Mouse (Mus musculus) ES-E14 (cell line): ENCODE data around the gene Hist1h4h. TPM values are rescaled to one million over a fixed set of nuclear protein-coding genes. Genes with fewer than 3 reads are reported as not detected.

Experiments used
- DNase-seq: peaks from one replicate; pipeline ENCODE4 v3.0.0-alpha.2; 2013; ENCODE audit warnings: low read depth, low spot score
- H3K27ac ChIP-seq: 2 replicates; pipeline ENCODE4 v1.5.1; 2012; ENCODE audit warnings: low read depth, mild to moderate bottlenecking, low read length, moderate library complexity, mixed read lengths; ENCODE audit not compliant: poor library complexity, insufficient read depth, severe bottlenecking
- H3K36me3 ChIP-seq: 2 replicates; pipeline ENCODE4 v1.6.1; 2012; ENCODE audit warnings: mild to moderate bottlenecking, low read length, moderate library complexity, mixed read lengths; ENCODE audit not compliant: control insufficient read depth, poor library complexity, insufficient read depth, severe bottlenecking
- H3K4me1 ChIP-seq, 2 experiments: fragments of 150-350 bp in 1 of 2; sonication (generic) in 1 of 2; 2 replicates each; pipeline ENCODE4 v1.6.1; 2012; ENCODE audit warnings: low read length in 2 of 2, mild to moderate bottlenecking in 1 of 2, mixed read lengths in 1 of 2; ENCODE audit not compliant: control insufficient read depth in 2 of 2, insufficient read depth in 2 of 2, poor library complexity in 1 of 2
- H3K4me3 ChIP-seq, 2 experiments: fragments of 150-350 bp in 1 of 2; sonication (generic) in 1 of 2; 2 replicates each; pipeline ENCODE4 v1.5.1; 2012; ENCODE audit warnings: low read length in 2 of 2, low read depth in 1 of 2, mild to moderate bottlenecking in 1 of 2, mixed read lengths in 1 of 2; ENCODE audit not compliant: insufficient read depth in 1 of 2, poor library complexity in 1 of 2, severe bottlenecking in 1 of 2
- H3K9ac ChIP-seq: 2 replicates; pipeline ENCODE4 v1.6.1; 2012; ENCODE audit warnings: low read depth, mild to moderate bottlenecking, low read length, mixed read lengths; ENCODE audit not compliant: poor library complexity, insufficient read depth, severe bottlenecking
- H3K9me3 ChIP-seq: fragments of 150-350 bp; sonication (generic); 2 replicates; pipeline ENCODE4 v1.6.1; 2012; ENCODE audit warnings: low read depth, mild to moderate bottlenecking, low read length; ENCODE audit not compliant: control insufficient read depth, insufficient read depth
- CHD2 ChIP-seq: IDR thresholded peaks from 2 replicates; pipeline ENCODE4 v1.6.1; 2014; ENCODE audit warnings: mild to moderate bottlenecking, low read depth, low read length, inconsistent platforms
- HCFC1 ChIP-seq: IDR thresholded peaks from 2 replicates; pipeline ENCODE4 v1.6.1; 2012; ENCODE audit warnings: low read length, inconsistent platforms, borderline replicate concordance; ENCODE audit not compliant: insufficient read depth
- MAFK ChIP-seq: IDR thresholded peaks from 2 replicates; pipeline ENCODE4 v1.6.1; 2014; ENCODE audit warnings: mild to moderate bottlenecking, low read depth, low read length, inconsistent platforms; ENCODE audit not compliant: insufficient read depth
- ZC3H11A ChIP-seq: IDR thresholded peaks from 2 replicates; pipeline ENCODE4 v1.6.1; 2012; ENCODE audit warnings: low read depth, mild to moderate bottlenecking, inconsistent platforms, low read length, borderline replicate concordance
- ZNF384 ChIP-seq: IDR thresholded peaks from 2 replicates; pipeline ENCODE4 v1.6.1; 2012; ENCODE audit warnings: low read depth, low read length, inconsistent platforms
- in situ Hi-C, 2 experiments: fragments of 600-800 bp; cut with MboI; formaldehyde crosslinking; loops; one replicate each; pipeline ENCODE4 v1.15.1; 2025; ENCODE audit warnings: low sequenced_read_pairs in 2 of 2, inconsistent platforms in 1 of 2; ENCODE audit not compliant: unreplicated experiment in 2 of 2
- total RNA-seq: library from RNA; depleted of rRNA; stranded (reverse); fragments of 300-350 nt; gene quantifications from 2 replicates; pipeline ENCODE4 v1.2.3, GENCODE M21; 2012

Hist1h4h gene
- total RNA-seq, 1 experiment: 2,804 TPM

GRCm38 (mm10) chr13:23515281-23515680 is 15.6 kb upstream of the Hist1h4h start:
- no peaks in the 10 kb centered on the region for H3K36me3 ChIP-seq
- H3K9me3 ChIP-seq: no peaks in the 10 kb centered on the region
- no peak overlapping the region for H3K9ac ChIP-seq
- in situ Hi-C loops: loop anchor here (5.0 to 25.0 kb wide), 3 partner anchors 83 to 203 kb away; no protein-coding TSS in a partner anchor
- H3K27ac ChIP-seq: no peak overlapping the region
- no peak for DNase-seq
- no peak overlapping the region for H3K4me3 ChIP-seq
- TF ChIP-seq MAFK: no peak
- TF ChIP-seq ZNF384: no peak
- no peak for TF ChIP-seq HCFC1
- TF ChIP-seq CHD2: no peak
- TF ChIP-seq ZC3H11A: no peak
- H3K4me1 ChIP-seq: peaks cover 5 to 13% of the 10 kb centered on the region in 2 experiments; a peak in 2 of 4 replicates

DNA sequence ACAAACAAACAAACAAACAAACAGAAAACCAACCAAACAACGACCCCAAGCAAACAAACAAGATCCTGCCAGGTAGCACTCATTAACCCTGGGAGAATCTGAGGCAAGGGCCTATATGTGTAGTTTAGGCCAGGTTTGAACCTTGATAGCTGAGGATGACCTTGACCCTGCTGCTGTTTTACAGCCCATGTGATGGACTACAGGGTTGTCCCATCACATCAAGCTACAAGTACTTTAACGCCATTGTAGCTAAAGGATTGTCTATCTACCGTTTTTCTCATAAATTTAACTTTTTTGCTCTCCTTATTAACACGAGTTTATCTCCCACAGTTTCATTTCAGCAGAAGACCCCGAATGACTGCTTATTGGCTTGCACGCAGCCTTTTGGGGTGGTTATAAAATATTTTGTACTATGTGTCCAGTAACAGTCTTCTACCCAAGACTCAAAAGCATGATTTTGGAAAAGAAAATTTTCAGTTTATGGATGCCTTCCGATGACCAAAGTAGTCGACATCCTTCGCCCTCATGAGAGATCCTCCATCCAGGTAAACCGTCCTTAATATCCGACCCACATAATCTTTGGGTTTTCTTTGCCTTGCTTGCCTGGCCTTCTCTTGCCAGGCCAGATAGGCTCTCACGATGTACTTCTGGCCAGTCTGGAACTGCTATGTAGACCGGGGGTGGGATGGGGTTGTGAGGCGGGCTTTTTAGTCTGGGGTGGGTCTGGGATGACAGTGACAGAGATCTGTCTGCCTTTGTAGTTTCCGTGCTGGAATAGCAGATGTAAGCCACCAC is 14.8 kb upstream of the Hist1h4h start:
- no peak for DNase-seq
- Histone ChIP-seq H3K36me3 (no peaks in the 10 kb centered on the region), H3K4me1 (peaks cover 3 to 10% of the 10 kb centered on the region in 2 experiments; a peak in 2 of 4 replicates), H3K4me3 (no peak overlapping the region; a peak in 1 of 4 replicates), H3K27ac (no peak overlapping the region), H3K9ac (no peak overlapping the region), H3K9me3 (no peaks in the 10 kb centered on the region)
- TF ChIP-seq MAFK (no peak), HCFC1 (no peak), CHD2 (no peak), ZC3H11A (no peak), ZNF384 (no peak)
- in situ Hi-C loops: loop anchor here (5.0 to 25.0 kb wide), 3 partner anchors 84 to 204 kb away; no protein-coding TSS in a partner anchor

GRCm38 (mm10) chr13:23516822-23517602 is 13.8 kb upstream of the Hist1h4h start:
- Histone ChIP-seq H3K4me1 (peaks cover 3 to 8% of the 10 kb centered on the region in 2 experiments; a peak in 2 of 4 replicates), H3K9ac (peak overlapping the region; percentile 54; the same call in 1 of the 2 replicates), H3K9me3 (no peaks in the 10 kb centered on the region), H3K4me3 (peak overlapping the region; percentile 60 to 80), H3K27ac (peak overlapping the region; percentile 50; the same call in 1 of the 2 replicates), H3K36me3 (no peaks in the 10 kb centered on the region)
- no peak for TF ChIP-seq HCFC1
- TF ChIP-seq ZC3H11A: no peak
- no peak for TF ChIP-seq CHD2
- TF ChIP-seq MAFK: peak; percentile 96
- in situ Hi-C loops: loop anchor here (5.0 to 25.0 kb wide), 3 partner anchors 85 to 205 kb away; no protein-coding TSS in a partner anchor
- no peak for DNase-seq

GRCm38 (mm10) chr13:23517603-23518294 is 13.1 kb upstream of the Hist1h4h start:
- peak overlapping the region; percentile 60 to 80 for H3K4me3 ChIP-seq
- no peak overlapping the region; the same call in 1 of the 2 replicates for H3K27ac ChIP-seq
- peaks cover 3 to 8% of the 10 kb centered on the region in 2 experiments; a peak in 2 of 4 replicates for H3K4me1 ChIP-seq
- peak overlapping the region; percentile 16; the same call in 1 of the 2 replicates for H3K9ac ChIP-seq
- TF ChIP-seq ZC3H11A: peak; percentile 16; the same call in 1 of the 2 replicates
- peak; percentile 84 for TF ChIP-seq MAFK
- TF ChIP-seq ZNF384: no peak
- no peak for TF ChIP-seq HCFC1
- TF ChIP-seq CHD2: no peak
- H3K36me3 ChIP-seq: no peaks in the 10 kb centered on the region
- H3K9me3 ChIP-seq: no peaks in the 10 kb centered on the region
- peak; percentile 84 for DNase-seq
- in situ Hi-C loops: loop anchor here (5.0 to 25.0 kb wide), 3 partner anchors 85 to 205 kb away; no protein-coding TSS in a partner anchor
